Mouse (Mus musculus) forebrain, embryonic 11.5 days (tissue): ENCODE results near the gene Rita1. TPM values are rescaled to one million over a fixed set of nuclear protein-coding genes. Genes with fewer than 3 reads are reported as not detected.

ENCODE experiments used
- ATAC-seq: fragments of 200-750 bp; cut with Nextera tagmentation; replicated peaks from 2 replicates; pipeline ENCODE4 v1.8.0; 2017; ENCODE audit warnings: moderate TSS enrichment; ENCODE audit not compliant: low FRiP score
- DNase-seq: peaks from one replicate; pipeline ENCODE4 v3.0.0-alpha.2; 2017; ENCODE audit warnings: low spot score
- H3K27ac ChIP-seq: fragments of 300-500 bp; sonication (generic); 2 replicates; pipeline ENCODE4 v1.5.1; 2014; ENCODE audit warnings: low read depth, low read length
- H3K27me3 ChIP-seq: fragments of 300-500 bp; sonication (generic); 2 replicates; pipeline ENCODE4 v1.6.1; 2014; ENCODE audit warnings: mild to moderate bottlenecking, low read length, mixed read lengths; ENCODE audit not compliant: control insufficient read depth, insufficient read depth
- H3K36me3 ChIP-seq: fragments of 300-500 bp; sonication (generic); 2 replicates; pipeline ENCODE4 v1.6.1; 2014; ENCODE audit warnings: mild to moderate bottlenecking, low read length, moderate library complexity, mixed read lengths; ENCODE audit not compliant: control insufficient read depth, insufficient read depth
- H3K4me1 ChIP-seq: fragments of 300-500 bp; sonication (generic); replicated peaks from 2 replicates; pipeline ENCODE4 v1.6.1; 2014; ENCODE audit warnings: low read length, mixed read lengths; ENCODE audit not compliant: control insufficient read depth, insufficient read depth
- H3K4me2 ChIP-seq: fragments of 300-500 bp; sonication (generic); 2 replicates; pipeline ENCODE4 v1.6.1; 2014; ENCODE audit warnings: low read depth, mild to moderate bottlenecking, low read length, moderate library complexity, mixed read lengths; ENCODE audit not compliant: severe bottlenecking
- H3K4me3 ChIP-seq: fragments of 300-500 bp; sonication (generic); 2 replicates; pipeline ENCODE4 v1.5.1; 2014; ENCODE audit warnings: low read depth, low read length
- H3K9ac ChIP-seq: fragments of 300-500 bp; sonication (generic); 2 replicates; pipeline ENCODE4 v1.6.1; 2014; ENCODE audit warnings: low read length
- H3K9me3 ChIP-seq: fragments of 300-500 bp; sonication (generic); 2 replicates; pipeline ENCODE4 v1.6.1; 2016; ENCODE audit warnings: low read length, mixed read lengths; ENCODE audit not compliant: control insufficient read depth
- WGBS: fragments of 180-500 bp; shearing (Covaris S2); extraction: QIAGEN DNeasy Blood & Tissue Kit; methylation state at CpG from one replicate; pipeline ENCODE4 v1.1.7; 2014; 5-methylcytosine and 5-hydroxymethylcytosine counted together
- polyA plus RNA-seq: library from polyadenylated mRNA; unstranded; fragments of >200 nt; fragmentation: Nextera tagmentation; extraction: Ambion mirVana; gene quantifications from 2 replicates; pipeline ENCODE4 v1.2.1, GENCODE M21; 2014

The Rita1 gene
- polyA plus RNA-seq, 1 experiment from 2014 or later = 10.2 TPM

GRCm38 (mm10) chr5:120634860-120635259 is 22.5 kb upstream of the Rita1 start:
- no peaks in the 10 kb centered on the region for H3K4me1 ChIP-seq
- no peak overlapping the region for H3K27ac ChIP-seq
- H3K27me3 ChIP-seq = no peaks in the 10 kb centered on the region; the same call in 1 of the 2 replicates
- ATAC-seq = no peak
- H3K9ac ChIP-seq = no peak overlapping the region
- 67% methylated on average over 5 of the region's 5 CpGs for WGBS
- no peak overlapping the region for H3K4me2 ChIP-seq
- DNase-seq = no peak
- no peaks in the 10 kb centered on the region for H3K9me3 ChIP-seq
- H3K4me3 ChIP-seq = no peak overlapping the region
- no peaks in the 10 kb centered on the region for H3K36me3 ChIP-seq

GRCm38 (mm10) chr5:120634131-120634530 is 21.7 kb upstream of the Rita1 start, which contains the start of gene Cfap73:
Gene Cfap73 (minus strand): TSS chr5:120634235.
- Histone ChIP-seq H3K27ac (no peak within 1 kb of the TSS), H3K4me2 (no peak within 1 kb of the TSS), H3K36me3 (no peaks in the 10 kb centered on the region), H3K9ac (no peak within 1 kb of the TSS), H3K27me3 (no peaks in the 10 kb centered on the region; the same call in 1 of the 2 replicates), H3K9me3 (no peaks in the 10 kb centered on the region), H3K4me1 (no peaks in the 10 kb centered on the region), H3K4me3 (no peak within 1 kb of the TSS)
- no peak for DNase-seq
- no peak for ATAC-seq
- WGBS = 63% methylated on average over 9 of the region's 9 CpGs

- ATAC-seq (no peak), DNase-seq (no peak)
- Histone ChIP-seq H3K9me3 (no peaks in the 10 kb centered on the region), H3K9ac (no peak overlapping the region), H3K36me3 (no peaks in the 10 kb centered on the region), H3K27ac (no peak overlapping the region), H3K4me1 (no peaks in the 10 kb centered on the region), H3K4me3 (no peak overlapping the region), H3K4me2 (no peak overlapping the region), H3K27me3 (no peaks in the 10 kb centered on the region; the same call in 1 of the 2 replicates)
- 89% methylated on average over 5 of the region's 5 CpGs for WGBS
Measured at GRCm38 (mm10) chr5:120631892-120632291, 19.5 kb upstream of the Rita1 start.

GRCm38 (mm10) chr5:120631128-120631527 is 18.7 kb upstream of the Rita1 start:
- ATAC-seq = no peak
- Histone ChIP-seq H3K36me3 (no peaks in the 10 kb centered on the region), H3K9ac (no peak overlapping the region), H3K4me2 (peak overlapping the region; percentile 35; the same call in 1 of the 2 replicates), H3K4me1 (no peaks in the 10 kb centered on the region), H3K27ac (no peak overlapping the region), H3K4me3 (no peak overlapping the region), H3K27me3 (no peaks in the 10 kb centered on the region; the same call in 1 of the 2 replicates), H3K9me3 (no peaks in the 10 kb centered on the region)
- WGBS = 10% methylated on average over 29 of the region's 29 CpGs
- DNase-seq = no peak

- 82% methylated on average over 7 of the region's 7 CpGs for WGBS
- peaks cover 3% of the 10 kb centered on the region; the same call in 1 of the 2 replicates for H3K36me3 ChIP-seq
Measured at GRCm38 (mm10) chr5:120628624-120629023, 16.2 kb upstream of the Rita1 start.

GRCm38 (mm10) chr5:120627515-120628300 is 15.3 kb upstream of the Rita1 start:
- ATAC-seq = no peak
- H3K27me3 ChIP-seq = no peaks in the 10 kb centered on the region; the same call in 1 of the 2 replicates
- 89% methylated on average over 15 of the region's 15 CpGs for WGBS
- DNase-seq = no peak
- H3K27ac ChIP-seq = no peak overlapping the region
- no peaks in the 10 kb centered on the region for H3K9me3 ChIP-seq
- no peak overlapping the region for H3K4me3 ChIP-seq
- peaks cover 4% of the 10 kb centered on the region; the same call in 1 of the 2 replicates for H3K36me3 ChIP-seq
- H3K4me1 ChIP-seq = no peaks in the 10 kb centered on the region
- H3K4me2 ChIP-seq = no peak overlapping the region
- H3K9ac ChIP-seq = no peak overlapping the region

More at GRCm38 (mm10) chr5:120628624-120629023, 16.2 kb upstream of the Rita1 start:
- no peak overlapping the region for H3K9ac ChIP-seq
- no peaks in the 10 kb centered on the region for H3K9me3 ChIP-seq
- H3K4me2 ChIP-seq = no peak overlapping the region
- no peaks in the 10 kb centered on the region for H3K4me1 ChIP-seq
- no peak for DNase-seq
- H3K4me3 ChIP-seq = no peak overlapping the region
- no peak overlapping the region for H3K27ac ChIP-seq
- no peaks in the 10 kb centered on the region; the same call in 1 of the 2 replicates for H3K27me3 ChIP-seq
- ATAC-seq = no peak

GRCm38 (mm10) chr5:120626399-120626798 is 14.0 kb upstream of the Rita1 start:
- Histone ChIP-seq H3K9ac (no peak overlapping the region), H3K9me3 (no peaks in the 10 kb centered on the region), H3K4me1 (no peaks in the 10 kb centered on the region), H3K36me3 (peaks cover 5% of the 10 kb centered on the region; the same call in 1 of the 2 replicates), H3K4me2 (no peak overlapping the region), H3K27ac (no peak overlapping the region), H3K27me3 (no peaks in the 10 kb centered on the region; the same call in 1 of the 2 replicates), H3K4me3 (no peak overlapping the region)
- WGBS = 18% methylated on average over 19 of the region's 19 CpGs
- ATAC-seq (peak; percentile 54), DNase-seq (peak; percentile 85)

GRCm38 (mm10) chr5:120624427-120624826 is 12.0 kb upstream of the Rita1 start:
- Histone ChIP-seq H3K27ac (no peak overlapping the region), H3K4me1 (no peaks in the 10 kb centered on the region; the same call in 1 of the 2 replicates), H3K9ac (no peak overlapping the region), H3K4me2 (no peak overlapping the region), H3K9me3 (no peaks in the 10 kb centered on the region), H3K27me3 (no peaks in the 10 kb centered on the region), H3K36me3 (peaks cover 5% of the 10 kb centered on the region; the same call in 1 of the 2 replicates), H3K4me3 (no peak overlapping the region)
- ATAC-seq = no peak
- DNase-seq = no peak
- WGBS = 94% methylated on average over 10 of the region's 10 CpGs
